In genomic region chr6:51162208-51163082, GRCm38 (mm10) we compare ENCODE assay signal across 10 mouse cellular contexts.
A peak's percentile ranks its signal among the peaks of the same experiment; 100 is the strongest.
DNase-seq lines count a peak whose midpoint lies in the region; ATAC-seq and TF ChIP-seq lines count a peak whose summit lies in the region.
"Had no signal": no experiment of that assay in that cellular context is flagged by ENCODE, and none has a peak within 500 bp of the region (broad histone marks: within the 10 kb centered on the region; RNA-seq: fewer than 3 reads in every experiment).

No protein-coding gene starts in this region.

- no peak overlapping the region for H3K9ac ChIP-seq in kidney, embryonic 14.5 days (ENCODE audit: low read depth, low read length)
- no peak overlapping the region for H3K9ac ChIP-seq in embryonic facial prominence, embryonic 12.5 days
- H3K9ac ChIP-seq in limb, embryonic 14.5 days (ENCODE audit: low read depth, low read length, severe bottlenecking): no peak overlapping the region
- H3K9ac ChIP-seq: neural tube, embryonic 12.5 days had no signal

- peaks cover 6% of the 10 kb centered on the region; the same call in 1 of the 2 replicates for H3K4me1 ChIP-seq in kidney, embryonic 14.5 days (ENCODE audit: control insufficient read depth, insufficient read depth, low read length)
- peaks cover 24% of the 10 kb centered on the region for H3K4me1 ChIP-seq in embryonic facial prominence, embryonic 12.5 days
- H3K4me1 ChIP-seq in limb, embryonic 14.5 days (ENCODE audit: control insufficient read depth, insufficient read depth, low read length): peaks cover 11% of the 10 kb centered on the region
- H3K4me1 ChIP-seq: neural tube, embryonic 12.5 days had no signal

- no peak for TF ChIP-seq POLR2A in limb, embryonic 14.5 days (IDR thresholded peaks at IDR 0.05; ENCODE audit: borderline replicate concordance, extremely low read depth, insufficient read depth, insufficient read length)

- no peaks in the 10 kb centered on the region for H3K9me3 ChIP-seq in kidney, embryonic 14.5 days (ENCODE audit: control insufficient read depth, low read length)
- H3K9me3 ChIP-seq in embryonic facial prominence, embryonic 12.5 days: no peaks in the 10 kb centered on the region
- no peaks in the 10 kb centered on the region for H3K9me3 ChIP-seq in limb, embryonic 14.5 days (ENCODE audit: control insufficient read depth, low read length)
- H3K9me3 ChIP-seq: neural tube, embryonic 12.5 days had no signal

- H3K36me3 ChIP-seq in kidney, embryonic 14.5 days (ENCODE audit: control insufficient read depth, insufficient read depth, low read length): no peaks in the 10 kb centered on the region
- no peaks in the 10 kb centered on the region for H3K36me3 ChIP-seq in embryonic facial prominence, embryonic 12.5 days
- H3K36me3 ChIP-seq in limb, embryonic 14.5 days (ENCODE audit: control insufficient read depth, insufficient read depth, low read length): no peaks in the 10 kb centered on the region
- H3K36me3 ChIP-seq: neural tube, embryonic 12.5 days had no signal

- peak overlapping the region; percentile 59; the same call in 1 of the 2 replicates for H3K27ac ChIP-seq in kidney, embryonic 14.5 days (ENCODE audit: low read depth, low read length)
- peak overlapping the region; percentile 75 for H3K27ac ChIP-seq in embryonic facial prominence, embryonic 12.5 days
- H3K27ac ChIP-seq in limb, embryonic 14.5 days (replicated peaks; ENCODE audit: low read depth, low read length): peak overlapping the region; percentile 73
- H3K27ac ChIP-seq: neural tube, embryonic 12.5 days had no signal

- no peak overlapping the region for H3K4me3 ChIP-seq in kidney, embryonic 14.5 days (ENCODE audit: low read length)
- no peak overlapping the region for H3K4me3 ChIP-seq in embryonic facial prominence, embryonic 12.5 days
- no peak overlapping the region for H3K4me3 ChIP-seq in limb, embryonic 14.5 days (replicated peaks; ENCODE audit: low read length)
- H3K4me3 ChIP-seq: neural tube, embryonic 12.5 days had no signal

- WGBS in kidney, embryonic 14.5 days: 60% methylated on average over 14 of the region's 14 CpGs
- WGBS in embryonic facial prominence, embryonic 12.5 days: 63% methylated on average over 14 of the region's 14 CpGs
- WGBS in limb, embryonic 14.5 days: 49% methylated on average over 14 of the region's 14 CpGs

- H3K27me3 ChIP-seq in kidney, embryonic 14.5 days (ENCODE audit: control insufficient read depth, insufficient read depth, low read length): no peaks in the 10 kb centered on the region
- H3K27me3 ChIP-seq in embryonic facial prominence, embryonic 12.5 days: no peaks in the 10 kb centered on the region
- H3K27me3 ChIP-seq in limb, embryonic 14.5 days (ENCODE audit: control insufficient read depth, insufficient read depth, low read length): no peaks in the 10 kb centered on the region
- H3K27me3 ChIP-seq: neural tube, embryonic 12.5 days had no signal

- ATAC-seq in kidney, embryonic 14.5 days (ENCODE audit: low FRiP score, low TSS enrichment): no peak
- no peak for ATAC-seq in embryonic facial prominence, embryonic 12.5 days (ENCODE audit: insufficient number of reproducible peaks, insufficient read depth, low FRiP score, low TSS enrichment)
- ATAC-seq in limb, embryonic 14.5 days (ENCODE audit: low FRiP score, low read depth): no peak
- ATAC-seq in cerebellum, adult (ENCODE audit: insufficient number of reproducible peaks, low FRiP score, low TSS enrichment): no peak

- no peak overlapping the region for H3K4me2 ChIP-seq in kidney, embryonic 14.5 days (replicated peaks; ENCODE audit: low read depth, low read length)
- H3K4me2 ChIP-seq in embryonic facial prominence, embryonic 12.5 days (replicated peaks): no peak overlapping the region
- H3K4me2 ChIP-seq in limb, embryonic 14.5 days (replicated peaks; ENCODE audit: low read depth, low read length, severe bottlenecking): no peak overlapping the region
- H3K4me2 ChIP-seq: neural tube, embryonic 12.5 days had no signal

- no peak for DNase-seq in kidney, postnatal 36 days
- DNase-seq in gastrocnemius, adult 8-10 months (ENCODE audit: low spot score in 2 of 2): peak; percentile 16 to 33
- peak; percentile 77 for DNase-seq in limb, embryonic 14.5 days (ENCODE audit: low spot score)
- DNase-seq in right cerebral cortex, postnatal 4 days: no peak
- DNase-seq in urinary bladder, postnatal 14 days (ENCODE audit: low spot score): no peak
- DNase-seq: adrenal gland, postnatal 25 days had no signal

Comparison
In these comparisons a context has a peak if more than half of its experiments do, and no peak if none do; other contexts are left out.
1. DNase-seq: peak in gastrocnemius, adult 8-10 months (2 of 2) and limb, embryonic 14.5 days (single experiment); none in kidney, postnatal 36 days (0 of 2), right cerebral cortex, postnatal 4 days (single experiment) and urinary bladder, postnatal 14 days (single experiment).
2. Peak in every context shown above with its lines, with median percentiles within 50 percentile points of each other: H3K27ac ChIP-seq.